Mouse (Mus musculus) myocyte (in vitro differentiated cells): Measurements from ENCODE around the gene Jmjd1c.

Experiments used
- CEBPB ChIP-seq: IDR thresholded peaks from 2 replicates; pipeline ENCODE4 v1.6.1; 2011; ENCODE audit warnings: mild to moderate bottlenecking, moderate library complexity; ENCODE audit not compliant: poor library complexity, insufficient read depth, severe bottlenecking
- MAX ChIP-seq: IDR thresholded peaks from one replicate; pipeline ENCODE4 v1.6.1; 2011; ENCODE audit warnings: low read depth, mild to moderate bottlenecking, control low read depth
- POLR2A ChIP-seq: IDR thresholded peaks from one replicate; pipeline ENCODE4 v1.6.1; 2011; ENCODE audit warnings: low read depth, mild to moderate bottlenecking, control low read depth, moderate library complexity; ENCODE audit not compliant: insufficient read length
- USF1 ChIP-seq: IDR thresholded peaks from one replicate; pipeline ENCODE4 v1.6.1; 2011; ENCODE audit warnings: low read depth, mild to moderate bottlenecking, control low read depth, moderate library complexity

- TF ChIP-seq POLR2A (no peak), CEBPB (no peak), USF1 (no peak), MAX (no peak)
Measured at GRCm38 (mm10) chr10:67187952-67188351, 92.0 kb downstream of the Jmjd1c start.
